Mouse (Mus musculus) forebrain, embryonic 15.5 days (tissue): ENCODE data around the gene Rmi2. TPM values are rescaled to one million over a fixed set of nuclear protein-coding genes. Genes with fewer than 3 reads are reported as not detected.

Experiments used
- polyA plus RNA-seq: library from polyadenylated mRNA; unstranded; fragments of >200 nt; fragmentation: Nextera tagmentation; extraction: Ambion mirVana; gene quantifications from 2 replicates; pipeline ENCODE4 v1.2.1, GENCODE M21; 2015

The Rmi2 gene
- polyA plus RNA-seq, 1 experiment from 2014 or later = 0.94 TPM

Other genes with a start within 250 kb of the Rmi2 start
- gene Socs1, start 49.5 kb upstream of the Rmi2 start, polyA plus RNA-seq = 1.7 and 2.1 TPM in 2 replicates
- not detected in 2 replicates for gene Tnp2, start 46.4 kb upstream of the Rmi2 start, polyA plus RNA-seq
- not detected in 2 replicates for gene Prm3, start 44.1 kb upstream of the Rmi2 start, polyA plus RNA-seq
- not detected in 2 replicates for gene Prm2, start 38.9 kb upstream of the Rmi2 start, polyA plus RNA-seq
- not detected in 2 replicates for gene Prm1, start 29.2 kb upstream of the Rmi2 start, polyA plus RNA-seq
- gene Gm11172, start 22.1 kb upstream of the Rmi2 start, polyA plus RNA-seq = not detected in 2 replicates
- gene Snn, start 225.9 kb downstream of the Rmi2 start, polyA plus RNA-seq = 156 and 171 TPM in 2 replicates
- gene Litaf, start 231.1 kb downstream of the Rmi2 start, polyA plus RNA-seq = 48.2 and 48.5 TPM in 2 replicates